Mouse (Mus musculus) midbrain, embryonic 15.5 days (tissue): Measurements from ENCODE around the gene Dnaaf5. TPM values are rescaled to one million over a fixed set of nuclear protein-coding genes. Genes with fewer than 3 reads are reported as not detected.

Source experiments
- ATAC-seq: fragments of 200-750 bp; cut with Nextera tagmentation; replicated peaks from 2 replicates; pipeline ENCODE4 v1.8.0; 2017; ENCODE audit warnings: moderate TSS enrichment
- H3K27ac ChIP-seq: fragments of 300-500 bp; sonication (generic); 2 replicates; pipeline ENCODE4 v1.5.1; 2015; ENCODE audit warnings: mild to moderate bottlenecking, inconsistent platforms
- H3K27me3 ChIP-seq: fragments of 300-500 bp; sonication (generic); replicated peaks from 2 replicates; pipeline ENCODE4 v1.6.1; 2015; ENCODE audit warnings: inconsistent platforms
- H3K36me3 ChIP-seq: fragments of 300-500 bp; sonication (generic); replicated peaks from 2 replicates; pipeline ENCODE4 v1.6.1; 2015; ENCODE audit warnings: inconsistent platforms
- H3K4me1 ChIP-seq: fragments of 300-500 bp; sonication (generic); 2 replicates; pipeline ENCODE4 v1.6.1; 2015; ENCODE audit warnings: inconsistent platforms
- H3K4me2 ChIP-seq: fragments of 300-500 bp; sonication (generic); 2 replicates; pipeline ENCODE4 v1.6.1; 2015; ENCODE audit warnings: inconsistent platforms, mild to moderate bottlenecking, moderate library complexity
- H3K4me3 ChIP-seq: fragments of 300-500 bp; sonication (generic); 2 replicates; pipeline ENCODE4 v1.5.1; 2015; ENCODE audit warnings: mild to moderate bottlenecking, inconsistent platforms
- H3K9ac ChIP-seq: fragments of 300-500 bp; sonication (generic); 2 replicates; pipeline ENCODE4 v1.6.1; 2015; ENCODE audit warnings: mild to moderate bottlenecking, inconsistent platforms
- H3K9me3 ChIP-seq: fragments of 300-500 bp; sonication (generic); 2 replicates; pipeline ENCODE4 v1.6.1; 2016; ENCODE audit warnings: inconsistent platforms
- WGBS: fragments of 180-500 bp; shearing (Covaris S2); methylation state at CpG from one replicate; pipeline ENCODE4 v1.1.7; 2015; ENCODE audit warnings: mixed read lengths; 5-methylcytosine and 5-hydroxymethylcytosine counted together
- polyA plus RNA-seq: library from polyadenylated mRNA; unstranded; fragments of >200 nt; fragmentation: Nextera tagmentation; extraction: Ambion mirVana; gene quantifications from 2 replicates; pipeline ENCODE4 v1.2.1, GENCODE M21; 2015

The Dnaaf5 gene
- polyA plus RNA-seq = 4.6 and 5.1 TPM in 2 replicates

DNA sequence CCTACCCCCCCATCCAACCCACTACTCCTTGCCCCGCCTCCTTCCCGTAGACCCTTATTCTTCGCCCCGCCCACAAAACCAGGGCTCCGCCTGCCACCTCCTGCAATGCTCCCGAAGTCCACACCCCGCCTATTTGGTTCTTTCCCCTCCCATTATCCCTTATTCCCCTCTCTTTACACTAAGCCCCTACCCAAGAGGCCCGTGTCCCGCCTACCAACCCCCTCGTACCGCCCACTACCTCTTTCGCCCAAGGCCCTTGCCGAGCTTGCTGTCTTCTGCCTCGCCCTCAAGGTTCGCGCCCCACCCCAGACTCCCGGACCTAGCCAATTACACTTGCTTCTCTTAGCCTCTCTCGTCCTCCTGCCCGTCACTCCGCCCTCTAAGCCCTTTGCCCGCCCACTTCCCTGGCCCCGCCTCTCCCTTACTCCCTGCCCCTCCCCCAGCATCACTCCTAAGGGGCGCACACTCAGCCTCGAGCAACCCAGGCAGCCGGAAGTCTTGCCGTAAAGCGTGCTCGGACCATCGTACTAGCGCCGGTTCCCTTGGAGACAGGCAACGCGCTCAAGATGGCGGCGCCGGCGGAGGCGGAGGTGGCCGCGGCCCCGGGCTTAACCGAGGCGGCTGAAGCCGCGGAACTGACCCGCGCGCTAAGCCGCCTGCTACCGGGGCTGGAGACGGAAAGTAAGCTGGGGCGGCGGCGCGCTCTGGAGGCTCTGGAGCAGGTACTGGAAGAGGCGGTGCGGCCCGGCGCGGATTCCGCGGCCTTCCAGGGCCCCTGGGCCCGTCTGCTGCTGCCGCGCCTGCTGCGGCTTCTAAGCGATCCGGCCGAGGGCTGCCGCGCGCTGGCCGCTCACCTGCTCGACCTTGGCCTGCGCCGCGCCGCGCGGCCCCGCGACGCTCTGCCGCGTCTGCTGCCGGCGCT is at the start of gene Dnaaf5, which contains the start of gene Prkar1b:
TSS of gene Dnaaf5 (plus strand) at position 543 of the 922 bp plus-strand sequence.
TSS of gene Prkar1b (minus strand) at position 321 of the 922 bp plus-strand sequence.
- WGBS = under 1% methylated on average over 68 of the region's 87 CpGs
- H3K27me3 ChIP-seq = no peaks in the 10 kb centered on the region
- H3K4me2 ChIP-seq = peak within 1 kb of the TSS; percentile 95
- H3K9me3 ChIP-seq = no peaks in the 10 kb centered on the region
- H3K27ac ChIP-seq = peak within 1 kb of the TSS; percentile 82
- H3K4me3 ChIP-seq = peak within 1 kb of the TSS; percentile 76
- peak within 1 kb of the TSS; percentile 46 for H3K9ac ChIP-seq
- H3K4me1 ChIP-seq = peaks cover 20% of the 10 kb centered on the region
- peak; percentile 96 for ATAC-seq
- H3K36me3 ChIP-seq = peaks cover 13% of the 10 kb centered on the region; the same call in 1 of the 2 replicates

DNA sequence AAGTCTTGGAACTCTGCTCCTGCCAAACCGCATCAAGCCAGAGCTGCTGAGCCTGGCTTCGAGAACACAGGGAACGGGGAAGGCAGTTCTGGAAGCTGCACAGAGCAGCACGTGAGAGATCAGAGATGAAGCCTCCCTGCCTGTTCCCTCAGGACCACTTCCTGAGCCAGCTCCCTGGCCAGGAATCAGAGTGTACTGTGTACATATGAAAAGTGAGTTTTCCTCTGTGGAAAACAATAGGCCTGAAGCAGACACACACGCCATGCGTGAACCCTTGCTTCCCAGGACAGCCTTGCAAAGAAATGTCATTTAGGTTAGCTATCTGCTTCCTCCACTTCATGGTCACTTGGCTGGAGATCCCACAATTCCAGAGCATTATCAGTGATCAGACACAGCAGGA is 48.2 kb upstream of the Dnaaf5 start:
- H3K36me3 ChIP-seq = peaks cover 14% of the 10 kb centered on the region
- ATAC-seq = no peak
- no peaks in the 10 kb centered on the region for H3K27me3 ChIP-seq
- 73% methylated on average over 6 of the region's 6 CpGs for WGBS
- H3K4me2 ChIP-seq = no peak overlapping the region
- no peak overlapping the region for H3K4me3 ChIP-seq
- no peak overlapping the region for H3K9ac ChIP-seq
- peaks cover 22% of the 10 kb centered on the region for H3K4me1 ChIP-seq
- no peak overlapping the region for H3K27ac ChIP-seq
- H3K9me3 ChIP-seq = no peaks in the 10 kb centered on the region

DNA sequence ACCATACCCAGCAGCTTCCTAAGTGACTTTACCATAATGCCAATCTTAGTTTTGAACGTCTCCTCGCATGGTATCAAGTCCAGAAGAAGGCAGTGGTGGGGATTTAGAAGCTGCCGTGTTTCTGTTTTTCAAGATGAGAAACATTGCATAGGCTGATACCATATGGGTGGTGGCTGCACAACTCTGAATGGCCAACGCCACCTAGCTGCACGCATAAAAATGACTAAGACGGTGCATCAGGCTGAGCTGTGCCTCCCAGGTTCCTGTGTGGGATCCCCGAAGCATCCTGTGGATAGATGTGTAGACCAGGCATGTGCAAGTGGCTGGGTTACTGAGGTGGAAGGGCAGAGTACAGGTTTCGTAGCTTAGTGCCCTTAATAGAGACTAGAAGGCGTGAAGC is 42.2 kb upstream of the Dnaaf5 start:
- H3K27me3 ChIP-seq = no peaks in the 10 kb centered on the region
- 80% methylated on average over 9 of the region's 9 CpGs for WGBS
- H3K4me1 ChIP-seq = 0 out of 2 replicates have a peak, but pooled peaks cover 3% of the 10 kb centered on the region
- H3K9me3 ChIP-seq = no peaks in the 10 kb centered on the region
- H3K9ac ChIP-seq = no peak overlapping the region
- no peak for ATAC-seq
- H3K4me2 ChIP-seq = no peak overlapping the region
- H3K4me3 ChIP-seq = no peak overlapping the region
- H3K36me3 ChIP-seq = peaks cover 26% of the 10 kb centered on the region
- H3K27ac ChIP-seq = no peak overlapping the region

DNA sequence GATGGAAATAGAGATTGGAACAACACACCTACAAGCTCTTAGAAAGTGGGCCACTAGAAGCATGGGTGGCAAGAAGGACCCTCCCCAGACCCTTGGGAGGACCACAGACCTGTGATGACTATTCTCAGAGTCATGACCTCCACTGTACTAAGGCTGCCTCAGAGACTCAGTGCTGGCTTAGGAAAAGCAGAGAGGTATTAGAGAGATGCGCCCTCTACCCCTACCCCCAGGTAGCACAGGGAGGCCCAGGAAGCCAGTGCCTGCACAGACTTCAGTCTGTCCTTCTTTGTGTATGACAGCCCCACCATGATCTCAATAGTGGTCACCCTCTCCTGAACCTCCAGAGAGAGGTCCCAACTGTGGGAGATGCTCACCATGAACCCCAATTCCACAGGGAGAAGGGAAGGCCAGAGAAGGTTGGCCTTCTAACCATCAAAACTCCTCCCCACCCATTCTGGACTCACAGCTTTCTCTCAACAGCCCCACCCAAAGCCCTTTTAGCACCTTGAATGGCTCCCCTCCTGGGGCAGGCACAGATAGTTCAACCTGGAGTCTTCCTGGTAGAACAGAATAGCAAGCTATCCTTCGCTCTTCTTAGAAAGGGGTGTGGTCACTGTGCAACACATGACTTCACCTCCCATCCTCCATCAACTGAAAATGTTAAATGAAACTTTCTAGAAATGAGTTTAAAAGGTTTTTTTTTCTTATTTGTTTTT is 39.7 kb upstream of the Dnaaf5 start:
- 0 out of 2 replicates have a peak, but pooled peaks cover 7% of the 10 kb centered on the region for H3K4me1 ChIP-seq
- no peak overlapping the region for H3K4me3 ChIP-seq
- no peak overlapping the region for H3K9ac ChIP-seq
- H3K9me3 ChIP-seq = no peaks in the 10 kb centered on the region
- H3K36me3 ChIP-seq = peaks cover 19% of the 10 kb centered on the region
- no peak overlapping the region for H3K4me2 ChIP-seq
- H3K27ac ChIP-seq = no peak overlapping the region
- H3K27me3 ChIP-seq = no peaks in the 10 kb centered on the region
- no peak for ATAC-seq
- 99% methylated on average over 2 of the region's 2 CpGs for WGBS

DNA sequence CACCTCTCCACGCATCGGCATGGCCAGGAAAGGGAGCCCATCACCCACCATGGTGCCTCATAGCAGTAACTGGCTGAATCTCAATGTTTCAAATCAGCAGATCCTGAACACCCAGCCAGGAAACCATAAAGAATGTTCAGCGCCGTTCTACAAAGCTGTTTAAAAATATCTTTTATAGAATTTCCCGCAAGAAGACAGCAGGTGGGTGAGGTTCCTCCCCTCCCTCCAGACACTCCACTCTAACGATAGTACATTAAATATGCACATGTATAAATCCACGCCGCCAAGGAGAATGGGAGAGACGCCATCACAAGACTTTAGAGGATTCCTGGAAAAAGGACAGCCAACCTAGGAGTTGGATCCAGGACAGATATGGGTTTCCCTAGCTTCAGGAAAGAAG is 38.0 kb upstream of the Dnaaf5 start:
- H3K36me3 ChIP-seq = peaks cover 15% of the 10 kb centered on the region; the same call in 1 of the 2 replicates
- H3K27me3 ChIP-seq = no peaks in the 10 kb centered on the region
- no peak overlapping the region for H3K4me3 ChIP-seq
- no peak overlapping the region for H3K27ac ChIP-seq
- no peak overlapping the region for H3K9ac ChIP-seq
- 64% methylated on average over 9 of the region's 9 CpGs for WGBS
- H3K4me1 ChIP-seq = 0 out of 2 replicates have a peak, but pooled peaks cover 7% of the 10 kb centered on the region
- H3K4me2 ChIP-seq = no peak overlapping the region
- H3K9me3 ChIP-seq = no peaks in the 10 kb centered on the region
- no peak for ATAC-seq

DNA sequence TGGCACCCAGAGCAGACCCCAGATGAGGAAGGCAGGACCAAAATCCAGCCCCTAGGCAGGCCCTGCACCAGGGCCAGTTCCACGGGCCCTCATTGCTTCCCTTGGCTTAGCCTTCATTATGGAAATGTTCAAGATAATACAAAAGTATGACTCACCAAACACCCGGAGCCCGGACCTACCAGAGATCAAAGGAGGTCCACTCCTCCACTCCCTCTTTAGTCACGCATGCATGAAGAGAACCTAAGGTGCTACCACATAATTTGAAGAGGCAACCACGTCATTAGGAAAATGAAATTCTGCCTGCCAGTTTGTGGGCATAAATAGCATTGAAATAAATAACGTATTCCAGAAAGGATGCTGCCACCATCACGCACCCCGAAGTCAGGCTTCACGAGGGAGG is 37.6 kb upstream of the Dnaaf5 start:
- Histone ChIP-seq H3K27me3 (no peaks in the 10 kb centered on the region), H3K9ac (no peak overlapping the region), H3K9me3 (no peaks in the 10 kb centered on the region), H3K4me1 (0 out of 2 replicates have a peak, but pooled peaks cover 7% of the 10 kb centered on the region), H3K27ac (no peak overlapping the region), H3K36me3 (peaks cover 12% of the 10 kb centered on the region; the same call in 1 of the 2 replicates), H3K4me3 (no peak overlapping the region), H3K4me2 (no peak overlapping the region)
- ATAC-seq = no peak
- 68% methylated on average over 9 of the region's 9 CpGs for WGBS

DNA sequence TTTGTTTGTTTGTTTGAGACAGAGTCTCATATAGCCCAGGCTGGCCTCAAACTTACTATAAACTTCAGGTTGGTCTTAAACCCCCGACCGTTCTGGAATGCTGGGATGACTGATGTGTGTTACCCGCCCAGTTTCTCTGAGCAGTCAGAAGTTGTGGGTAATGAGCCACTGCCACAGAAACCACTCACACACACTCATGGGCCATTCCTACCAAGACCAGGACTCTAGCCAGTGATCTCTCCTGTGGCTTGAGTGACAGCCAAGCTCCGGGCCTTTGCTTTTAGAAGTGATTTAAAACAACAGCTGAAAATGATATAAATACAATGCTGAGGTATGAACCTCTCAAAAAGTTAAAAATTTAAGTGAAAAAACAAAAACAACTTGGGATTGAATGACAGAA is 35.1 kb upstream of the Dnaaf5 start:
- Histone ChIP-seq H3K4me3 (no peak overlapping the region), H3K4me2 (no peak overlapping the region), H3K36me3 (0 out of 2 replicates have a peak, but pooled peaks cover 5% of the 10 kb centered on the region), H3K9me3 (no peaks in the 10 kb centered on the region), H3K9ac (no peak overlapping the region), H3K27ac (no peak overlapping the region), H3K27me3 (no peaks in the 10 kb centered on the region), H3K4me1 (0 out of 2 replicates have a peak, but pooled peaks cover 7% of the 10 kb centered on the region)
- 85% methylated on average over 4 of the region's 4 CpGs for WGBS
- no peak for ATAC-seq

DNA sequence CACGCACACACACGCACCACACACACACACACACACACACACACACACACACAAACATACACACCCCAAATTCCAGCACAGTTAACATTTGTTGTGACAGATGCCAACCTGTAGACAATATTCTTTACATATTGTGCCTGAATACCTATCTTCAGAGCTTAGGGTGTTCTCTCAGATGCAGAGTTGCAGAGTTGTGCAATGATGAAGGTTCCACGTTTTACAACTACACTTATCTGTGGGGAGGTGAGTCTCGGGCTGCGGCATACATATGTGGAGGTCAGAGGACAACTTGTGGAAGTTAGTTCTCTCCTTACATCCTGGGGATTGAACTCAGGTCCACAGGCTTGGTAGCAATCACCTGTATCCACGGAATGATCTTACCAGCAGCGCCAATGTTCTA is 34.5 kb upstream of the Dnaaf5 start:
- Histone ChIP-seq H3K4me3 (no peak overlapping the region), H3K4me1 (0 out of 2 replicates have a peak, but pooled peaks cover 7% of the 10 kb centered on the region), H3K9ac (no peak overlapping the region), H3K36me3 (0 out of 2 replicates have a peak, but pooled peaks cover 5% of the 10 kb centered on the region), H3K27me3 (no peaks in the 10 kb centered on the region), H3K4me2 (no peak overlapping the region), H3K9me3 (no peaks in the 10 kb centered on the region), H3K27ac (no peak overlapping the region)
- 94% methylated on average over 7 of the region's 7 CpGs for WGBS
- ATAC-seq = no peak

DNA sequence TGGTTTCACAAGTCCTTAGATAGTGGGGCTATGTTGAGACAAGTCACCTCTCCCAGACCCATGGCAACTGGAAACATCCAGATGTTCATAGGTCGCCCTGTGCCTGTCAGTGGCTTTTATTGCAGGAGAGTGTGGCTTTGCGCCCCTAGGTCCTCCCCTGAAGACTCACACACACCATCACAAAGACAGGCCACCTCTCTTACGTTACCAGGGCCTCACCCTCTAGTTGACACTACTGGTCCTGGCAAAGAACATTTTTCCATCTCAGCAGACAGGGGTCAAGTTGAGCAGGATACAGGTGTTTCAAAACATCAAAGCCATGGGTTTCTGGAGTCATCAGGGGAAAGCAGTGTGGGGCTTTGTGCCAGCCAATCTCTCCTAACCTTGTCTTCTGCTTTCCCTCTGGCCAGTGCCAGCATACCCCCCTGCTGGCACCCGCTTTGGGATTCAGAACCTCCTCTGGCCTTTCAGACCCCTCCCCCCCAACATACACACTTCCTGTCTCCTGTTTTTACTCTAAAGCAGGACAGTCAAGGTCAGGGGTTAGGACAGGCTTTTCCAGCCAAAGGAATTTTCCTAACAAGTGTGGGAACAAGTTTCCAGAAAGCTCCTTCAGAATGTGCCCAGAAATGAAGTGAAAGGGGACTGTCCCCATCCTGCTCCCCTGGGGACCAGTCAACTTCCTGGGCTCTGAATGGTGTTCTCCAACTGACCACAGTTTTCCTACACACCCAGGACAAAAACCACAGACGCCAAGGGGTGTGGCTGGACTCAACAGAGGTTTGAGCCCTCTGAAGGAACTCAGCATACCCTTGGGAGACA is 31.7 kb upstream of the Dnaaf5 start:
- no peaks in the 10 kb centered on the region for H3K9me3 ChIP-seq
- H3K4me3 ChIP-seq = no peak overlapping the region
- no peaks in the 10 kb centered on the region for H3K27me3 ChIP-seq
- peaks cover 10% of the 10 kb centered on the region; the same call in 1 of the 2 replicates for H3K36me3 ChIP-seq
- H3K4me1 ChIP-seq = 0 out of 2 replicates have a peak, but pooled peaks cover 4% of the 10 kb centered on the region
- H3K4me2 ChIP-seq = no peak overlapping the region
- H3K9ac ChIP-seq = no peak overlapping the region
- no peak for ATAC-seq
- no peak overlapping the region for H3K27ac ChIP-seq
- WGBS = 76% methylated on average over 5 of the region's 5 CpGs

DNA sequence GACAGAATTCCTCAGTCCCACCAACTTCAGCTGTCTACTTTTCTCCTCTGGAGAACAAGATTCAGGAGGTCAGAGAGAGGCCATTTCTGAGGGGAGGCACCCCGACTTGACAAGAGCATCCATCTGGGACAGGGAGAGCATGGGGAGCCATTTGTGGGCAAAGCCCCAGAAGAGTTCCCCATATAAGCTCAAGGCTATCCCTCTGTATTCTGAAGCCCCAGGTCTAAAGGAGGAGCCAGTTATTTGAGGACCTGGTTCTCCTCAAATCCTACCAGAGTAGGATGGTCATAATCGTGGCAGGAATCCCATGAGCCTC is 31.1 kb upstream of the Dnaaf5 start:
- Histone ChIP-seq H3K27me3 (no peaks in the 10 kb centered on the region), H3K36me3 (peaks cover 10% of the 10 kb centered on the region; the same call in 1 of the 2 replicates), H3K27ac (no peak overlapping the region), H3K4me1 (0 out of 2 replicates have a peak, but pooled peaks cover 3% of the 10 kb centered on the region), H3K4me3 (no peak overlapping the region), H3K4me2 (no peak overlapping the region), H3K9me3 (no peaks in the 10 kb centered on the region), H3K9ac (no peak overlapping the region)
- WGBS = 70% methylated on average over 2 of the region's 2 CpGs
- ATAC-seq = no peak

DNA sequence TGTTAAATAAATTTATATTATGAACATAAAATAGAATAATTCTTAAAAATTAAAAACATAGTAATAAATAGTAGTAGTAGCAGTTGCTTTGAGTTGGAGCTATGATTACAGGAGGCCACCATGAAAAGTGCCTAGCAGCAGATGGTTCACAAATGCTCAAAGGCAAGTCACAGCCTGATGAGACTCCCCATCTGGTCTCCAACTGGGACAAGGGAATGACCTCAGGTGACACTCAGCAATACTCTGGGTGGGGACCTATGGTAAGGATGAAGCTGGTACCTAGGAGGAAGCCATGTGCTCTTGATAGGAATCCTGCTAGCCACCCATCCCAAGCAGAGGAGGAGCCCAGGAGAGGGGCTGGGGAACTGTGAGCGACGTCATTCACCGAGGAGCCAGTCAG is 24.3 kb upstream of the Dnaaf5 start:
- Histone ChIP-seq H3K27ac (no peak overlapping the region), H3K4me2 (no peak overlapping the region), H3K9ac (no peak overlapping the region), H3K4me1 (peaks cover 22% of the 10 kb centered on the region), H3K36me3 (peaks cover 12% of the 10 kb centered on the region; the same call in 1 of the 2 replicates), H3K4me3 (no peak overlapping the region), H3K27me3 (no peaks in the 10 kb centered on the region), H3K9me3 (no peaks in the 10 kb centered on the region)
- no peak for ATAC-seq
- 78% methylated on average over 3 of the region's 3 CpGs for WGBS
